Mouse (Mus musculus) liver, postnatal 0 days (tissue): ENCODE results near the gene Caskin1.

Source experiments
- CTCF ChIP-seq: sonication (generic); IDR thresholded peaks from 2 replicates; pipeline ENCODE4 v1.5.1; 2016; ENCODE audit warnings: antibody characterized with exemption, low read depth
- EP300 ChIP-seq: IDR thresholded peaks from 2 replicates; pipeline ENCODE4 v1.6.1; 2016; ENCODE audit warnings: antibody characterized with exemption, low read depth, mild to moderate bottlenecking

GRCm38 (mm10) chr17:24480201-24480826 lies 8.1 kb upstream of the Caskin1 start:
- TF ChIP-seq CTCF: peak; percentile 44
- TF ChIP-seq EP300: no peak
